Comparison of ENCODE assay signal across 9 mouse cellular contexts in the genomic region with DNA sequence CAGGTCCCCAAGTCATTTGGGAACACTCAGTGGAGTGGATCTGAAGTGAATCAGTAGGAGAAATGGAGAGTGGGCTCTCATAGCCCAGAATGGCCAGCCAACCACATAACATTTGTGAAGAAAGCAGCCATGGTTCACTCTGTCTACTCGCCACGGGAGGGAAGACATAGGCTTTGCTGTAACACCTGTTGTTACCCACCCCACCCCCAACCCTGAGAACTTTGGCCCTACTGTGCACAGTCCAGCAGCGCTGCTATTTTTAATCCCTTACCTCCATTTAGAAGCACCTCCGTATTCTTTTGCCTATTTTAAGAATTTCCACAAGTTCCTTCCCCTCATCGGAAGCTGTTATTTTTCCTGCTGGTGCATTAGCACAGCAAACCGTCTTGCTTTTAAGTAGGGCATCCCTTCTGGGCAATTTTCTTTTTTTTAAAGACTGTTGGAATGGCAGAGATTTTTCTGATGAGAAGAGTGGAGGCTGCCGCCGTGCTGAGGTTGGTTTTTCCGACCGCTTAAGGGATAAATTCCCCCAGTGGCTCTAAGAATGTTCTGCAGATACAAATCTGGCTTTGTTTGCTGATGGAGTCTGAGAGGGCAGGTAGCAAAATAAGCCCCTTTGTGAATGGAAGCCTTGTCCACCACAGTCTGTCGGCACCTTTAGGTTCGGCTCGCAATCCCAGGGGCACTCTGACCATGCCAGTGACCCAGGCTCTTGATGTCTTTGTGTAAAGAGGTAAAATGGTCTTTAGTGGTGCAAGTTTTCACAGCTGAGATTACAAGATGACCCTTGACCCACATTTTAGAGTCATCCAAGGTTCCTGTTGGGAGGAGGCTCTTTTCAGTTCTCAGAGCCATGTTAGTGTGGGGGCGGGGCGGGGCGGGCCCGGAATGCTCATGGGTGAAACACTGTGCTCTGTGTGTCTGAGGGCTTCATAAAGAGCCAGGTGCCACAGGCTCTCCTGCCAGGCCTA. TPM values are rescaled to one million over a fixed set of nuclear protein-coding genes. Genes with fewer than 3 reads are reported as not detected.
DNase-seq lines count a peak whose midpoint lies in the region; ATAC-seq lines count a peak whose summit lies in the region.
"Had no signal": no experiment of that assay in that cellular context is flagged by ENCODE, and none has a peak within 500 bp of the region (broad histone marks: within the 10 kb centered on the region; RNA-seq: fewer than 3 reads in every experiment).

No protein-coding gene starts in this region.

- H3K4me1 ChIP-seq in hindbrain, embryonic 10.5 days (replicated peaks), result peaks cover 53% of the 10 kb centered on the region
- H3K4me1 ChIP-seq in hindbrain, embryonic 11.5 days (replicated peaks; ENCODE audit: control insufficient read depth, insufficient read depth, low read length), result no peaks in the 10 kb centered on the region
- H3K4me1 ChIP-seq in embryonic facial prominence, embryonic 12.5 days, result peaks cover 19% of the 10 kb centered on the region
- peaks cover 96% of the 10 kb centered on the region for H3K4me1 ChIP-seq in liver, embryonic 12.5 days

- H3K27ac ChIP-seq in hindbrain, embryonic 10.5 days, result peak overlapping the region; percentile 31
- H3K27ac ChIP-seq in hindbrain, embryonic 11.5 days (ENCODE audit: low read depth, low read length), result no peak overlapping the region
- H3K27ac ChIP-seq in embryonic facial prominence, embryonic 12.5 days, result 0 out of 2 replicates have a peak overlapping the region, but pooled peaks have one; percentile 23
- H3K27ac ChIP-seq in liver, embryonic 12.5 days, result peak overlapping the region; percentile 96

- no peak for ATAC-seq in hindbrain, embryonic 11.5 days (ENCODE audit: low FRiP score)
- ATAC-seq in embryonic facial prominence, embryonic 12.5 days (ENCODE audit: insufficient number of reproducible peaks, insufficient read depth, low FRiP score, low TSS enrichment), result 0 out of 2 replicates have a peak, but pooled peaks have one; percentile 23
- no peak for ATAC-seq in liver, embryonic 12.5 days

- no peak overlapping the region for H3K4me3 ChIP-seq in hindbrain, embryonic 10.5 days
- H3K4me3 ChIP-seq in hindbrain, embryonic 11.5 days (ENCODE audit: low read depth, low read length), result no peak overlapping the region
- H3K4me3 ChIP-seq in embryonic facial prominence, embryonic 12.5 days, result no peak overlapping the region
- no peak overlapping the region for H3K4me3 ChIP-seq in liver, embryonic 12.5 days

- H3K9ac ChIP-seq in hindbrain, embryonic 11.5 days (ENCODE audit: low read depth, low read length), result no peak overlapping the region
- no peak overlapping the region for H3K9ac ChIP-seq in embryonic facial prominence, embryonic 12.5 days
- H3K9ac ChIP-seq in liver, embryonic 12.5 days, result peak overlapping the region; percentile 59

- no peaks in the 10 kb centered on the region for H3K9me3 ChIP-seq in hindbrain, embryonic 10.5 days
- H3K9me3 ChIP-seq in hindbrain, embryonic 11.5 days (ENCODE audit: control insufficient read depth, low read length), result no peaks in the 10 kb centered on the region
- H3K9me3 ChIP-seq in embryonic facial prominence, embryonic 12.5 days, result no peaks in the 10 kb centered on the region
- H3K9me3 ChIP-seq in liver, embryonic 12.5 days (replicated peaks), result no peaks in the 10 kb centered on the region

- peaks cover 22% of the 10 kb centered on the region for H3K27me3 ChIP-seq in hindbrain, embryonic 10.5 days (ENCODE audit: insufficient read depth, poor library complexity, severe bottlenecking)
- no peaks in the 10 kb centered on the region for H3K27me3 ChIP-seq in hindbrain, embryonic 11.5 days (ENCODE audit: control insufficient read depth, insufficient read depth, low read length)
- peaks cover 8% of the 10 kb centered on the region; the same call in 1 of the 2 replicates for H3K27me3 ChIP-seq in embryonic facial prominence, embryonic 12.5 days
- peaks cover 8% of the 10 kb centered on the region for H3K27me3 ChIP-seq in liver, embryonic 12.5 days (replicated peaks)

- DNase-seq in hindbrain, embryonic 10.5 days (ENCODE audit: low spot score), result peak; percentile 54
- no peak for DNase-seq in hindbrain, embryonic 11.5 days (ENCODE audit: low spot score)
- peak; percentile 64 for DNase-seq in adipocyte (ENCODE audit: low spot score)
- no peak for DNase-seq in right cerebral cortex, postnatal 25 days
- DNase-seq in cerebellum, adult 11-12 months, result no peak
- no peak for DNase-seq in layer of hippocampus, adult 9-10 months (ENCODE audit: low spot score)
- DNase-seq: thymus, adult 2 months had no signal

- H3K4me2 ChIP-seq in hindbrain, embryonic 11.5 days (replicated peaks; ENCODE audit: low read depth, low read length), result no peak overlapping the region
- H3K4me2 ChIP-seq in embryonic facial prominence, embryonic 12.5 days (replicated peaks), result peak overlapping the region; percentile 9; the same call in 1 of the 2 replicates
- peak overlapping the region; percentile 63 for H3K4me2 ChIP-seq in liver, embryonic 12.5 days

- H3K36me3 ChIP-seq in hindbrain, embryonic 10.5 days, result no peaks in the 10 kb centered on the region
- H3K36me3 ChIP-seq in hindbrain, embryonic 11.5 days (ENCODE audit: control insufficient read depth, insufficient read depth, low read length), result no peaks in the 10 kb centered on the region
- H3K36me3 ChIP-seq in embryonic facial prominence, embryonic 12.5 days, result no peaks in the 10 kb centered on the region
- H3K36me3 ChIP-seq in liver, embryonic 12.5 days, result peaks cover 56% of the 10 kb centered on the region

- 60% methylated on average over 17 of the region's 17 CpGs for WGBS in hindbrain, embryonic 10.5 days
- 57% methylated on average over 17 of the region's 17 CpGs for WGBS in hindbrain, embryonic 11.5 days
- 27% methylated on average over 17 of the region's 17 CpGs for WGBS in embryonic facial prominence, embryonic 12.5 days
- WGBS in liver, embryonic 12.5 days (ENCODE audit: insufficient replicate concordance), result 82% methylated on average over 17 of the region's 17 CpGs

RNA-seq across cellular contexts. Expression of a gene that starts 8.7 kb away (rescaled TPM):
- 4.3 and 10.2 TPM in 2 replicates for polyA plus RNA-seq in hindbrain, embryonic 10.5 days (2016; fragmentation: Nextera tagmentation; extraction: Ambion mirVana)
- polyA plus RNA-seq in hindbrain, embryonic 11.5 days (2014; fragmentation: Nextera tagmentation; extraction: Ambion mirVana), result 4.6 and 6.0 TPM in 2 replicates
- polyA plus RNA-seq in embryonic facial prominence, embryonic 12.5 days (2016; fragmentation: Nextera tagmentation; extraction: Ambion mirVana), result 8.0 and 8.4 TPM in 2 replicates
- 46.4 and 47.7 TPM in 2 replicates for polyA plus RNA-seq in liver, embryonic 12.5 days (2016; fragmentation: Nextera tagmentation; extraction: Ambion mirVana)

Comparison
In these comparisons a context has a peak if more than half of its experiments do, and no peak if none do; other contexts are left out.
1. DNase-seq: peak in hindbrain, embryonic 10.5 days (single experiment) and adipocyte (single experiment); none in hindbrain, embryonic 11.5 days (single experiment), right cerebral cortex, postnatal 25 days (single experiment), cerebellum, adult 11-12 months (single experiment) and layer of hippocampus, adult 9-10 months (single experiment).